Mouse (Mus musculus) right cerebral cortex, adult 2 months (tissue): ENCODE data around the gene Bloc1s5.
"Not testable (repeated sequence)": the region's sequence is repeated elsewhere in the genome, so short reads cannot be mapped to it uniquely, and the experiment has no call there.

ENCODE experiments used
- DNase-seq, 2 experiments: peaks; one replicate each; pipeline ENCODE4 v3.0.0; 2021 to 2022; ENCODE audit warnings: low spot score in 2 of 2

Gene Bloc1s5

DNA sequence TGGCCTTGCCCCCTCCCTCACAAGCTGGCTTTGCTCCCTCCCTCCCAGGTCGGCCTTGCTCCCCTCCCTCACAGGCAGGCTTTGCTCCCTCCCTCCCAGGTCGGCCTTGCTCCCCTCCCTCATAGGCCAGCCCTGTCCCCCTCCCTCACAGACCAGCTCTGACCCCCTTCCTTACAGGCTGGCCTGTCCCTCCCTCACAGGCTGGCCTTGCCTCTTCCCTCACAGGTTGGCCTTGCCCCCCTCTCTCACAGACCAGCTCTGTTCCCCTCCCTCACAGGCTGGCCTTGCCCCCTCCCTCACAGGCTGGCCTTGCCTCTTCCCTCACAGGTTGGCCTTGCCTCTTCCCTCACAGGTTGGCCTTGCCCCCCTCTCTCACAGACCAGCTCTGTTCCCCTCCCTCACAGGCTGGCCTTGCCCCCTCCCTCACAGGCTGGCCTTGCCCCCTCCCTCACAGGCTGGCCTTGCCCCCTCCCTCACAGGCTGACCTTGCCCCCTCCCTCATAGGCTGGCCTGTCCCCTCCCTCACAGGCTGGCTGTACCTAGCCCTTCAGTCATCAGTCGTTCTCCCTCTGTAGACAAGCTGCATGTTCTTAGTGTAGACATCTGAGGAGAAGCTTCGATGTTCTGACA is 16.8 kb downstream of the Bloc1s5 start:
- DNase-seq = not testable (repeated sequence)

DNA sequence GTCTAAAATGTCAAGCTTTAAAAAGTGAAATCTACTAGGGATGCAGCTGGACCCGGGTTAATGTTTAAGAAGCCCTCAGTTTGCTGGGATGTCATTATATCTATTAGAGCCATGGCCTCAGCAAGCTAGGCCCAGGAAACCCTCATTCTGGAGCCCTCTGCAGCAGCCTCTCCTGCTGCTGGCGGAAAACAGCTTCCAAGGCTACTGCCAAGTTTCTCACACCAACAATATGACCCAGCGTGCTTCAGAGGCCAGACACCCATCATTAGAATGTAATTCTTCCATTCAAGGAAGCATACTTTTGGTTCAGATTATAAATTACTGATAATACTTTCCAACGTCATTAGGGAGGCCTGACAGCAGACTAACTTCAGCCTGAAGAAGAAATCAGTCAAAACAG is 18.0 kb downstream of the Bloc1s5 start:
- no peak for DNase-seq

DNA sequence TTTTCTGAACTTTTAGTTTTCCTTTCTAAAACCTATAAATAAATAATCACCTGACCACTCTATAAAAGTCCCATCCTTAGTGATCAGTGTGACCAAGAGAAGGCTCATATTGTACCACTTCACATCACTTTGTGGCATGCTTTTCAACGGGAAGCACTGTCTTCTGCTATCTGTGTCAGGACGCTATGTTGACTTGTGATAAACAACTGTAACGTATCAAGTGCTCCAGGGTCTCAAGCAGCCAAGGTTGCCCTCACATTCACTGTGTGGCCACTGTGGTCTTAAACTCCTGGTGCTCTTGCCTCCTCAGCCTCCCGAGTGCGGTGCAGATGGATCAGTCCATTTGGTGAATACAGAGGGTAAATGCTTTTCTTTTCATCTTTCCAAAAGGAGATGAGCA is 19.3 kb downstream of the Bloc1s5 start:
- DNase-seq = no peak

DNA sequence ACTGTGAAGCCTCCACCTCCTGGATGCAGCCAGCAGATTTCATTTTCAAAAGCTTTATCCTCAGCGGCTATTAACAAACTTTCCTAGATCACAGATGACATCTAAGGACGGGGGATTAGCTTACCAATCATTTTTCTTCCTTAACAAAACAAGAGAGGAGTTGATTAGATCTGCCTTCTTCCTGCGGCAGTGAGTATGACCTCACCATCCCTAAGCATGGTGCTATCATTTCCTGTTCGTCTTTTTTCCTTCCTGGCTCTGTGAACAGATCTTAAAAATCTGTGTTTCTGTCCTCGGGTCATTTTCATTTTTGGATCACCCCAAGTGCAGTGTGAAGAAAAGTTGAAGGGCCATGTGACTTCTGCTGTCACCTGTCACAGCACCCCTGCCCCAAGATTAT is 20.6 kb downstream of the Bloc1s5 start:
- no peak for DNase-seq

DNA sequence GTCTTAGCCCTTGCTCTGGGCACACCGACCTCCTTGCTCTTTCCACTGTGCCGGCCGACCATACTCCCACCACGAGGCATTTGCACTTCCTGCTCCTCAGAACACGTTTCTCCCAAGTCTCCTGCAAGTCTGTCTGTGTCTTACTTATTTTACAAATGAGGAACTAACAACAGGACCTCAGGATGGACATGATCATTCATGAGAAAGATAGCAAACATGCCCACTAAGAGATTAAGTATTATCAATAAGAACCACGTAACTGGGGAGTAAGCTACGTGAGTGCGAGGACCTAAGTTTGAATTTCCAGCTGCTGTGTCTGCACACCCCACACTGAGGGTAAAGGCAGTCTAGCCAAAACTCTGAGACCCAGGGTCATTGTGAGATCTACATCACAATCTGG is 21.3 kb downstream of the Bloc1s5 start:
- DNase-seq = no peak

DNA sequence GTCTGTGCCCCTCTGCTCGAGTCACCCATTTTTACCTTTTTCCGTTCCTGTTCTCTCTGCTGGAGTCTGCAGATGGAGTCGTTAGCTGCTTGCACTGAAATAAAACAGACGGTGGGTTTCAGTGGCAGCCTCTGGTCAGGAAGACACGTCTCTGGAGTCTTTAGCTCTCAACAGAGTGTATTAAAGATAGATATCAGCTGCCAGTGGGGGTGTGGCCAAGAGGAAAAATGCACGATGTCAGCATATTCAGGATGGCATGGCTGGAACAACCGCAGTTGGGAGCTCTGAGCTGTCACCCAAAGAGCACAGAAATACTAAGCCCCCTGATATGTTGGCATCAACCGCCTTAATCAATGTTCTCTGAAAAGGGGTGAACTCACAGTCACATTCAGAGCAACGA is 22.3 kb downstream of the Bloc1s5 start:
- no peak for DNase-seq

DNA sequence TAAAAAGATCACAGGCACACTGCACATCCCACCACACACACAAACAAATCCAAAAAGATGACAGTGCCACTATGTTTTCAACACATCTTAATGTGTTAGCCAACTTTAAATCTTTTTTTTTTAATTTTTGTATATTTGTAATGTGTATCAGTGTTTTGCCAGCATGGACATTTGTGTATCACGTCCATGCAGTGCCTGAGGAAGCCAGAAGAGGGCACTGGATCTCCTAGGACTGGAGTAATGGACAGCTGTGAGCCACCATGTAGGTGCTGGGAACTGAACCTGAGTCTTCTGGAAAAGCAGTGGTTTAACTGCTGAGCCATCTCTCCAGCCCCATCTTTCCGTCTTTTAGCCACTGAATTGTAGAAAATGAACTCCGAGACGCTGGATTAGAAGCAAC is 22.7 kb downstream of the Bloc1s5 start:
- no peak for DNase-seq

DNA sequence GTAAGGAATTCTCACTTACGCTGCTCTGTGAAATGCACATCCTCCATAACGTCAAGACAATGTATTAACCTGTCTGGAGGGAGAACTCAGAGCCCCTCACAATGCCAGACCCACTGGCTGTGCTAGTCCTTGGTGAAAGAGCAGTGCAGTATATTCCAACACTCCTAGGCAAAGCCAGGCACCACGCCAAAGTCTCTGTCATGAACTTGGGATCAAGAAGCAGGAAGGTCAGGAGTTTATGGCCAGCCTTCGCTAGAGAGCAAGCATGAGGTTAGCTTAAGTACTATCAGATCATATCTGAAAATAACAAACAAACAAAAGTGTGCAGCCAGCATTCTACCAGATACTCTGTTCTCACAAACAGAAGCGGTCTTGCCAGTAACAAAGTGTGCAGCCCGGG is 24.6 kb downstream of the Bloc1s5 start:
- no peak for DNase-seq

DNA sequence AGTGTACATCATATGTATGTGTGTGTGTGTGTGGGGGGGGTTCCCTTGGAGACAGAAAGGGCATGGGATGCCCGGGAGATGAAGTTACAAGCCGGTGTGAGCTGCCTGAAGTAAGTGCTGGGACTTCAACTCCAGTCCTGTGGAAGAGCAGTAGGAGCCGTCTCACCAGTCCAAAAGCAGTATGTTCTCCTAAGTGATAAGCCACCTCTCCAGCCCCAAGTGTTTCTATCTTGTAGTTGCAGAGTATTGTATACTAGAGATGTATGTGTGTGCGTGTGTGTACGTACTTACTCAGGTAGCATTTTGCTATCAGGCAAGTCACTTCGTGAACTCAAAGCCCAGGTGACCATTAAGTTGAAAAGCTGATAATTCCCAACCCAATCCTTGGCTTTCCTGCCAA is 27.8 kb downstream of the Bloc1s5 start:
- no peak for DNase-seq

DNA sequence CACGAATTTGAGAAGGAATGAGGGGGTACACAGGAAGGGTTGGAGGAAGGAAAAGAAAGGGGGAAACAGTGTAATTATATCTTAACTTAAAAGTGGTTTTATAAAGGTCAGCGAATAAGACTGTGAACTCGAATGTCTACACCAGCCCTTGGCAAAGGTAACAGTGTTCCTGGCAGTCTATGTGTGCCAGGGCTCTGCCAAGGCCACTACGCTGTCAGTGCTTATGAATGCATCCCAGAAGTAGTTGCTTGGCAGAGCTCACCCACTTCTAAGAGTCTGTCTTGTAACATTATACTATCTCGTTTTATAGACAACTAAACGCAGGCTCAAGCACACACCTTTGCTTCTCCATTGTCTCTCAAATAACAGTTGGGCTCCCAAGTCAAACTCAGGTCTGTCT is 29.6 kb downstream of the Bloc1s5 start:
- no peak for DNase-seq

DNA sequence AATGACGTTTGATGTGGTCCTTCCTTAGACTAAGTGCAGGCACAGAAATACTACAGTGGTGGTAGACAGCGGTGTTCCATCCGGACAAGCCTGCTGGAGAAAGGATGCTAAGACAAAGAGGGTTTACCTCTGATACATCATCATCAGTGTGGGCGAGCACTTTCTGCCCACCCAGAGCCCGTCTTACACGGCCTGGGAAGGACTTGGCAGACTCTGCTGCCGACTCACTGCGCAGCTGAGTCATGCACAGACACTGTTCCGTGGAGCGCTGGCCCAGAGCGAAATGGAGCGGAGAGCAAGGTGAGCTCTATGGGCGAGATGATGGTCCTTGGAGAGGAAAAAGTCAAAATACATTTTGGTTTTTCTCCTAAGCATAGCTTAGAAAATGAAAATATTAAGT is 31.9 kb downstream of the Bloc1s5 start:
- DNase-seq = peak; percentile 59 to 66

DNA sequence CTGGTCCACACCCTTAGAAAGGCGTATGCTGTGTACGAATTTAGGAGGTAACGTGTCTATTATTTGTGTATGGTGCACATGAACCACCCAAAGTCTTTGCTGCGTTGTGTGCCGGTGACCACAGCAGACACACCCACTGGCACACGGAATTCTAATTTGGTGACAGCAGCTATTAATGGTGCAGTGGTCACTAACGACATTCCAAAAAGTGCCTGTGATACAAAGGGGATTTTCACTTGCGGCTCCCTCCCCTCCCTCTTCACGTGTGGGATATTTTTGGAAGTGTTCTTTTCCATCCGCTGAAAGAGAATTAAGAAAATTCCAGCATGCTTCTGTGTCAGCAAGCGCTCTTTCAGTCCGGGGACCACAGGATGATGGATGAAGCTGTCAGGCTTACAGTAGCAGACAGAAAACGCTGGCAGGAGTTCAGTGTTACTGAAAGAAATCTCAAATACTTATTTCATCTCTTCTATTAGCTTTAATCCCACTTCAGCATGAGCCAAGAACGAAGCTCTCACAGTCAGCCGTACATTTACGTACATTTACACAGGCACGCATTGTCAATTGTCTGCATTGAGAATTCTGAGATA is 32.6 kb downstream of the Bloc1s5 start:
- no peak for DNase-seq

DNA sequence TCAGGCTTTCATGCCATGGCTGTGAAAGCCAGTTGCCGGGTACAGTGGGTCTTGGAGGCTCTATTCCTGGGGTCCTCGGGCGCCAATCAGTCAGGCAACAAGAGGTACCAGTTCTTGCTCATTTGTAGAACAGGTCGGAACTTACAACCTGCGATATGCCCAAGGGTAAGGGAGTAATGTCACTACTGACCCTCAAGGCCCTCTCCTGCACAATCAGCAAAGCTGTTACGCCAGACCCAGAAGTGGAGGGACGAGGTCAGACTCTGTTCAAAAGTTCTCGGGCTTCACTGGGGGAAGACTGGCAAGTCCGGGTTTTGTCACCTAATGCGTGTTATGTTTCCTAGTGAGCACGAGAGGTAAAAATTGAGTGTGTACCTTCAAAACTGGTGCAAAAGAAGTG is 34.1 kb downstream of the Bloc1s5 start:
- DNase-seq = no peak

DNA sequence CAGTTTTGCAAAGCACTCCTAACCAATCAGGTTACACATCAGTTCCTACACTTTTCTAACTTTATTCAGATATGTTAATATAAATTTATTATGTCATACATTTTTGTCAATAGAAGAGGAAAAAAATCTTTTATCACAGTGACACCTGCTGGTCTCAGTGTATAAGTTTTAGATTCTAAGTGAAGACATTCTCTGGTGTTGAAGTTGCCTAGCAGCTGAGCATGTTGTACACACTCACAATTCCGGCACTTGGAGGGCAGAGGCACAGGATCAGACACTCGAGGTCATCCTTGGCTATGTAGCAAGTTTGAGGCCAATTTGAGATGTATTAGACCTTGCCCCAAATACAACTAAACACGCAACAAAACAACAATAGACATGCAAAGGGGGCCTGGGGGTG is 37.8 kb downstream of the Bloc1s5 start:
- no peak for DNase-seq

DNA sequence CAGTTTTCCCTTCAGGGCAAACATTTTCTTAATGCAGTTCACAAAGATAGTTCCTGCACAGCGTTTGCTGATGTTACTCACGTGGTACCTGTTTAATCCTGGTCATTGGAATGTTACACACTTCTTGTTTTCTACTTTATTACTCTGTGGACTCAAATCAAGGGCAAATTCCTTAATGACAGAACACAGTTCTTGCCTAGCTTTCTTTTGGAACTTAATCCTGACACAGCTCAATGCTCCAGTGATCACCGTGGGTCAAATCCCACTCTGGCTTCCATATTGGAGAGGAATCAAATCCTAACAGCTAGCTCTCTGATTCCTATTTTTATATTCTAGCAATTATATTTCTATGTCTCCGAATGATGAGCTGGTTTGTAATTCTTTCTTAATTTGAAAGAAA is 38.4 kb downstream of the Bloc1s5 start:
- no peak for DNase-seq

DNA sequence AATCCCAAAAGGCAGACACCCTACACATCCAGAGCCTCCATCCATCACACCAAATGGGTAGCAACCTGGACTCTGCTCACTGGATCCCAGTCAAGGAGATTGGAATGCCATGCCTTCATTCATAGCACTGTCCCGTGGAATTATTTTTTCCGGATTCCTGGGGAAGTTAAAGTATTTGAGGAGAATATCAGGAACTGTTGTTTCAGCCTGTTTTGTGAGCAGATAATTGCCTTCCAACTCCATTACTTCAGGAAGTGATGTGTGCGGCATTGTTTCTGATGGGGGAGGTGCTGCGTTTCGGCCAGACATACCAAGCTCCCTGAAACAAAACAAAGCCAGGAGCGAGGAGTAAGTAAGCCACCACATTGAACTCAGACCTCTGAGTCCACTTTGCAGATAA is 41.8 kb downstream of the Bloc1s5 start:
- no peak for DNase-seq

DNA sequence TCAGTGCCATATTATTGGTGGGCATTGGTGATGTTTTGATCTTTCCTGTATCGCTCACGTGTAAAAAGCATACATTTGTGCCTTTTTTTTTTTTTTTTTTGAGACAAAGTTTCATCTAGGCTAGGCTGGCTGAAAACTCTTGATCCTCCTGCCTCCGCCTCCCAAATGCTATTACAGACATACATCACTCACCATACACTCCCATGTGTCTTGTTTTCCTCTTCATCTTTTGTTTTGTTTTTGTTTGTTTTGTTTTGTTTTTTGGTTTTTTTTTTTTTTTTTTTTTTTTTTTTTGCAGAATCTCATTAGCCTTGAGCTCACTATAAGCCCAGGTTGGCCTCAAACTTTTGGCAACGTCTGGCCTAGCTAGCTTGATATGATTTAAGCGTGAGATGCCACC is 47.6 kb downstream of the Bloc1s5 start:
- DNase-seq = no peak

DNA sequence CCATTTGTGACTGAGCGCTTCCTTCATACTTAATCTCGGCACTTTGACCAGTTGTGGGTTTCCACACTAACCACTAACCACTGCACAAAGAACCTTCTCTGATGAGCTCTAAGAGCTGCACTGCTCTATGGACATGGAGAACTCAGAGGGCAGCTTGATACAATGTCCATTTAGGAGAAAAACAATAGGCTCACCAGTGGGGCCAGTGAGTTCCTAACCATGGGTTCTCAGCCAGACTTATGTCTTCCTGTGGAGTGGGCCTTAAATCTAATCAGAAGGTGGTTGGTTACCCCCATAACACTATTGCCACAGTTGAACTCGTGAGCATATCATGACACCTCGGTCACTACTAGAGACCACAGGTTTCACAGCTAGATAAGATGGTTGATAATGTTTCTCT is 48.5 kb downstream of the Bloc1s5 start:
- DNase-seq = no peak

DNA sequence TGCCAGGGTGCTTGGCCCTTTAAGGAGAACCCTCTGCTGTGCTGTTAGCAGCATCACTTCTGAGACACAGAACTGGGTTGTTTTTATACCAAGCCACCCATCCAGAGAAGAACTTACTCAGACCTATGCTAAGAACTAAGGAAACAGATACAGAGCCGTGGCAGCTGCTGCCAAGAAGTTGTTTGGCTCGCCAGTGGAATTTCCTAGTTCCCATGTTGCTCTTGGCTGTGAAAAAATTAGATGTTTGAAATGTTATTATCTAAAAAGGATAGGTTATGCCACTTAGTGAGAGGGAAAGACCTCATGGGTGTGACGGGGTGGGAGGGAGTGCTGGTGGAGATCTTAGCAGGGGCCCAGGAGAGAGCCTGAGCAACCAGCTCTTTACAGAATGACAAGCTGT is 52.1 kb downstream of the Bloc1s5 start:
- DNase-seq = no peak

DNA sequence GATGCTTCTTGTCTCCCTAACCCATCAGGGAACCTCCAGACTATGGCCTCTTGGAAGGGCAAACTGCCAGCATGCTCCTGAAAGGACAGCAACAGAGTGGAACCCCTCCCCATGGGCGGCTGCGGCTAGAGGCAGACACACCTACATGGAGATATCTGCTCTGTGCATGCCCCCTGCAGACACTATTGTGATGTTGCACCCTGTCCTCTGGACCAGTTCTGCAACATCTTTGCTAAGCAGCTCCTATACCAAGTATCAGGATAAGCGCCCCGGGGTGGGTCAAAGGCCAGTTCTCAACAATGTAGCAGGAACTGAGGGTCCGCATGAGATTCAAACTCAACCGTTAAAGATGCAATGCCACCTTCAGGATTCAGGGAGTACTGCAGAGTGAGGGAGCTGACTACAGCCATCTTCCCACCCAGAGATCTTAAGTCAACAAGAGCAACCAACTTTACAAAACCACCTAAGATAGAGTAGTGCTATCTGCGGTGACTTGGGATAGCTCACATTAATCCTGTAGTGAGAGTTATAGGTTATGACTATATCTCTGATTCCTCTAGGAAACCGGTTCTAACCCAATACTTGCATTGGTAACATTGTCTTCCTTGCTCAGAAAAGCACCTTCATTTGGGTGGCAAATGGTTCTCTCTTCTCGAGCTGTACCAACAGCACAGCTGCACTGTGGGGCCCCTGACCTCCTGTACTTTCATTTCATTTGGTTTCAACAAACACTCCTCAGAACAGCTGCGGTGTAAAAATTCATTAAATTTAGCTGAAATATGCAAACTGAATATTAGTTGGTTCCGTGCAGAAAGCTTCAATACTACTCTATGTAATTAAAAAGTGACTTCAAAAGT is 54.1 kb downstream of the Bloc1s5 start:
- peak in 1 of 2 experiments; percentile 30 for DNase-seq

DNA sequence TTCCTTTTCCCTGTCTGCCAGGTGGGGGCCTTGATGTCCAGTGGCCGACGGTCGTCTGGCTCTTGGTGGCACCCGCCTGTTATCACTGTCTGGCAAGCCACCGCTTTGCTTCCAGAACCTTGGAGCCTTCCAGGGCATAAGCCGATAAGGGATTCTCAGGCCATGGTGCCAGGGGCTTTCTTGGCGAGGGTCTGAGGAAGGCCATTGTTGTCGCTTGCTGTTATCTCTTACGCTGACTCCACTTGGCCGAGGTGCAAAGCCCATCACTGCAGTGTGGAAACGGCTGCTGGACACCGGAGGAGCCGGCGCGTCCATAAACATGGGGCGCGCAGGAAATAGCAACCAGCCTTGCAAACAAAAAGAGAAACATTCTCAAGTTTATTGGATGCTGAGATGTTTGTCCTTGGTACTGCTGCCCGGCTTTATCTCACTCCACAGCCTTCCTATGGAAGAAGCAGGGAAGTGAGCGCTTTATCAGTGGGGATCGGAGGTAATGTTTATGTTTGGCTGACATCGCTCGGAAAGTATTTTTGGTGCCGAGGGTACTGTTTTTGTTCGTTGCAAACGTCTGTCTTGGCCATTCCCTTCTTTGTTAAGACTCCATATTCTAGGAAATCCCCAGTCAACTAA is 54.8 kb downstream of the Bloc1s5 start:
- DNase-seq = no peak

DNA sequence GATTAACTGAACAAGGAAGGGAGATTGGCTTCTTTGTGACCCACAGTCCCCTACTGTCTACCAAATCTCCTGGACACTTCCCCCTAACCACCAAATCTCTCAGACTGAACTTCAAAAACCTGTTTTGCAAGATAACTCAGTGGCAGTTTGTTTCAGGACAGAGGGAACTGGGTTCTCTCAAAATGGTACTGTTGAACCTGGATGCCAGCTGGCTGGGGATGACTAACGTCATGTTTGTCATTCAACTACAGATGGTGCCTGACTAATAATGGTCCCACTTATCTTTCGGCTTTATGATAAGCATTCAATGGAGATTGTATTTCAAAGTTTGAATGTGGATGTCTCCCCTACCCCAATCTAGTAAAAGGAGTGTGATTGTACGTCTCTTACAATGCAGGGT is 60.2 kb downstream of the Bloc1s5 start:
- no peak for DNase-seq

DNA sequence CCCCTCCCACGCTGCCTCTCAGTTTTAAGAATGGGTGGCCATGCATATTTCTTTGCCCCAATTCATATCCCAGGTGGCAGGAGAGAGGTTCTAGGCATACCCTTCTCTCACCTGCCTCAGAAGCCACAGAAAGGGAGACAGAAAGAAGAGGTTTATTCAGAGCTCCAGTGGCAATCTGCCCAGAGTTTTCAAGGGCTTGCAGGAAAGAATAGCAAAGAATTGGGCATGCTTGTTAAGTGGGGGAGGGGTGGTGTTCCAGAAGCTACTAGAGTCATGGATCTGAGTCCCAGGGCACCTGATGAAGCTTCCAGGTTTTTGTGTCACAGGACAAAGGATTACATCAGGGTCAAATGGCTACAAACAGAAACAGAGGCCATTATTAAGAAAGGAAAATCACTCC is 61.6 kb downstream of the Bloc1s5 start:
- no peak for DNase-seq
